Mouse (Mus musculus) liver, embryonic 11.5 days (tissue): ENCODE data around the gene Fam107a. TPM values are rescaled to one million over a fixed set of nuclear protein-coding genes. Genes with fewer than 3 reads are reported as not detected.

Experiments
- ATAC-seq: fragments of 200-750 bp; cut with Nextera tagmentation; replicated peaks from 2 replicates; pipeline ENCODE4 v1.8.0; 2017; ENCODE audit warnings: moderate number of reproducible peaks, mild to moderate bottlenecking, moderate TSS enrichment, moderate library complexity; ENCODE audit not compliant: low FRiP score
- DNase-seq: peaks from one replicate; pipeline ENCODE4 v3.0.0-alpha.2; 2017; ENCODE audit warnings: low spot score
- H3K27ac ChIP-seq: fragments of 300-500 bp; sonication (generic); 2 replicates; pipeline ENCODE4 v1.5.1; 2014; ENCODE audit warnings: mild to moderate bottlenecking, low read depth, low read length, control low read depth
- H3K27me3 ChIP-seq: fragments of 300-500 bp; sonication (generic); replicated peaks from 2 replicates; pipeline ENCODE4 v1.6.1; 2014; ENCODE audit warnings: low read length, mixed read lengths; ENCODE audit not compliant: control insufficient read depth, insufficient read depth
- H3K36me3 ChIP-seq: fragments of 300-500 bp; sonication (generic); 2 replicates; pipeline ENCODE4 v1.6.1; 2014; ENCODE audit warnings: mild to moderate bottlenecking, low read length, moderate library complexity, mixed read lengths; ENCODE audit not compliant: control insufficient read depth, insufficient read depth
- H3K4me1 ChIP-seq: fragments of 300-500 bp; sonication (generic); replicated peaks from 2 replicates; pipeline ENCODE4 v1.6.1; 2014; ENCODE audit warnings: low read length, mixed read lengths; ENCODE audit not compliant: control insufficient read depth, insufficient read depth
- H3K4me2 ChIP-seq: fragments of 300-500 bp; sonication (generic); 2 replicates; pipeline ENCODE4 v1.6.1; 2014; ENCODE audit warnings: mild to moderate bottlenecking, control low read depth, moderate library complexity
- H3K4me3 ChIP-seq: fragments of 300-500 bp; sonication (generic); 2 replicates; pipeline ENCODE4 v1.5.1; 2014; ENCODE audit warnings: low read depth, low read length, control low read depth
- H3K9ac ChIP-seq: fragments of 300-500 bp; sonication (generic); 2 replicates; pipeline ENCODE4 v1.6.1; 2014; ENCODE audit warnings: low read depth, low read length, control low read depth
- H3K9me3 ChIP-seq: fragments of 300-500 bp; sonication (generic); 2 replicates; pipeline ENCODE4 v1.6.1; 2016; ENCODE audit warnings: low read length, inconsistent platforms, mixed read lengths; ENCODE audit not compliant: control insufficient read depth
- WGBS: fragments of 180-500 bp; shearing (Covaris S2); extraction: QIAGEN DNeasy Blood & Tissue Kit; methylation state at CpG from one replicate; pipeline ENCODE4 v1.1.7; 2014; 5-methylcytosine and 5-hydroxymethylcytosine counted together
- polyA plus RNA-seq: library from polyadenylated mRNA; unstranded; fragments of >200 nt; fragmentation: Nextera tagmentation; extraction: Ambion mirVana; gene quantifications from 2 replicates; pipeline ENCODE4 v1.2.1, GENCODE M21; 2014

Gene Fam107a
- polyA plus RNA-seq, 1 experiment from 2014 or later: 0.53 TPM

GRCm38 (mm10) chr14:8256881-8257280 lies 60.9 kb downstream of the Fam107a start:
- 66% methylated on average over 5 of the region's 5 CpGs for WGBS
- H3K9ac ChIP-seq: no peak overlapping the region
- no peaks in the 10 kb centered on the region for H3K9me3 ChIP-seq
- no peak overlapping the region for H3K4me2 ChIP-seq
- DNase-seq (no peak), ATAC-seq (no peak)
- H3K4me3 ChIP-seq: no peak overlapping the region
- no peak overlapping the region for H3K27ac ChIP-seq
- no peaks in the 10 kb centered on the region for H3K36me3 ChIP-seq
- H3K27me3 ChIP-seq: no peaks in the 10 kb centered on the region
- H3K4me1 ChIP-seq: 0 out of 2 replicates have a peak, but pooled peaks cover 2% of the 10 kb centered on the region

DNA sequence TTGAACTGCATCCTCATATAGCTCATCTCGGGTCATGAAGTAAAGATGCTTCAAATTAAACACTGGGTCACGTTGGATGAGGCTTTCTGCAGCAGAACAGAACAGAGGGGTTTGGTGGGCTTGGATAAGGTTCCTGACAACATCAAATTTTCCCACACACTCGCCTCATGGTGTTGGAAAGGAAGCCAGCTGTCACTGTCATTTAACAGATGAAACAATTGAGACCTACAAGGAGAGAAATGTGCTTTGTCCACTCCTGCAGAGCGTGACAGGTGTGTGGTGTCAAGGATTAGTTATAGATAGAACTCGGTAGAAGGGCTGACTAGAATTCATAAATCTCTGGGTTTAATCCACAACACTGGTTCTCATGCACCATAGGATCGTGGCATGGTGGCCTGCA lies 61.8 kb downstream of the Fam107a start:
- Histone ChIP-seq H3K27me3 (no peaks in the 10 kb centered on the region), H3K4me1 (0 out of 2 replicates have a peak, but pooled peaks cover 2% of the 10 kb centered on the region), H3K27ac (no peak overlapping the region), H3K36me3 (no peaks in the 10 kb centered on the region), H3K9ac (no peak overlapping the region), H3K4me3 (no peak overlapping the region), H3K4me2 (no peak overlapping the region), H3K9me3 (no peaks in the 10 kb centered on the region)
- DNase-seq: no peak
- ATAC-seq: no peak
- 69% methylated on average over 6 of the region's 6 CpGs for WGBS

DNA sequence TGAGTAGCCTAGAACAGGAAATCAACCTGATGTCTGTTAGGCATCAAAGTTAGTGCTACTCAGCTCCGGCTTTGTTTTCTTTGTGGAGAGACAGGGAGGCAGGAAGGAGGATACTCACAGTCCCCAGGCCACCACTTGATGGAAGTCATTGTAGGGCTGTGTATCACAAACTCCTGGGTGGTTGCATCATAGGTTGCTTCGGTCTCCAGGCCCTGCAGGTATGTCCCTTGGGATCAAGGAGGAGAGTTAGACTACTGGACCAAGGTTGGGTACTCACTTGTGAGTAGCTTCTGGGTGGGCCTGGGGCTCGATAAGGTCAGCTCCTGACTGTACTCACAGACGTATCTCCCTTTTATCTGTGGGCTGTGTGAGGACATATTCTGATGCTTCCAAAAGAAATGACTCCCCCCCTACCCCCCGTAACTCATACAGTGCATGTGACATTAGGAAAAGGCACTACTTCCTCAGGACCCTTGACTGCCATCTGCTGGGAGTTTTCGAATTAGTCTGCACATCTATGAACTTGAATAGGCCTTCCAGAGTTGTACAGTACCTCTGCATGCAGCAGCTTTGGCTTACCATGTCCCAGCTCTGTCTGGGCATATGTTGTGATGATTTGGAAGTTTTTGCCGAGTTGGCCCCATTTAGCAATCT lies 62.6 kb downstream of the Fam107a start:
- 0 out of 2 replicates have a peak, but pooled peaks have one; percentile 40 for ATAC-seq
- H3K9ac ChIP-seq: no peak overlapping the region
- no peak overlapping the region for H3K4me3 ChIP-seq
- no peaks in the 10 kb centered on the region for H3K36me3 ChIP-seq
- 60% methylated on average over 7 of the region's 7 CpGs for WGBS
- 0 out of 2 replicates have a peak, but pooled peaks cover 2% of the 10 kb centered on the region for H3K4me1 ChIP-seq
- no peak overlapping the region for H3K27ac ChIP-seq
- DNase-seq: peak; percentile 28
- no peaks in the 10 kb centered on the region for H3K9me3 ChIP-seq
- no peaks in the 10 kb centered on the region for H3K27me3 ChIP-seq
- H3K4me2 ChIP-seq: no peak overlapping the region

DNA sequence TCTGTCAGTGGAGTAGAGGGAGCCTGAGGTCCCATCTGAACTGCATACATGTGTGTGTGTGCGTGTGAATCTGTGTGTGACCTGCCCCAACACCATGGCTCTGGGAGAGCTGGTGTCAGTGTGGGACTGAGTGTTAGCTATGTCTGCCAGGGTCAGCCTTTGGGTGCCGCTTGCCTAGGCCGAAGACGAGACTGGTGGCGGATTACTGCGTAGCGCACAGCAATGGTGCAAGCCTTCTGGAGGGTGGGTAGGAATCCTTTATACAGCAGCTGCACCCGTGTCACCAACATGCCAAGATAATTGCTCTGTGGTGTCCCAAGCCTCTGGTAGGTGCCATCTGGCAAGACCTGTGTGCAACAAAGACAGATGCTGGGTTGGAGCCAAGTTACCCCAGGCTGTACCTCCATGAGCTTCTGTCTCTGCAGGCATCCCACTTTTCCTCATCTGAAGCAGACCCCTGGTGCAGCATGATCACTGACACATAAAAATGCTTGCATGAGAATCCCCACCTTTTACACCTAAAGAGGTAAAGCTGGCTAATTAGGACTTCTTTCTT lies 66.4 kb downstream of the Fam107a start:
- Histone ChIP-seq H3K9me3 (no peaks in the 10 kb centered on the region), H3K9ac (no peak overlapping the region), H3K27ac (no peak overlapping the region), H3K4me2 (no peak overlapping the region), H3K4me1 (no peaks in the 10 kb centered on the region), H3K27me3 (no peaks in the 10 kb centered on the region), H3K4me3 (no peak overlapping the region), H3K36me3 (no peaks in the 10 kb centered on the region)
- DNase-seq: peak; percentile 28
- ATAC-seq: no peak
- 92% methylated on average over 8 of the region's 8 CpGs for WGBS

- Histone ChIP-seq H3K4me2 (no peak overlapping the region), H3K4me1 (no peaks in the 10 kb centered on the region), H3K9me3 (no peaks in the 10 kb centered on the region), H3K27ac (no peak overlapping the region), H3K9ac (no peak overlapping the region), H3K36me3 (no peaks in the 10 kb centered on the region), H3K27me3 (no peaks in the 10 kb centered on the region), H3K4me3 (no peak overlapping the region)
- 73% methylated on average over 9 of the region's 9 CpGs for WGBS
- no peak for ATAC-seq
- peak; percentile 15 for DNase-seq
These were observed 67.5 kb downstream of the Fam107a start for GRCm38 (mm10) chr14:8250141-8250871.

DNA sequence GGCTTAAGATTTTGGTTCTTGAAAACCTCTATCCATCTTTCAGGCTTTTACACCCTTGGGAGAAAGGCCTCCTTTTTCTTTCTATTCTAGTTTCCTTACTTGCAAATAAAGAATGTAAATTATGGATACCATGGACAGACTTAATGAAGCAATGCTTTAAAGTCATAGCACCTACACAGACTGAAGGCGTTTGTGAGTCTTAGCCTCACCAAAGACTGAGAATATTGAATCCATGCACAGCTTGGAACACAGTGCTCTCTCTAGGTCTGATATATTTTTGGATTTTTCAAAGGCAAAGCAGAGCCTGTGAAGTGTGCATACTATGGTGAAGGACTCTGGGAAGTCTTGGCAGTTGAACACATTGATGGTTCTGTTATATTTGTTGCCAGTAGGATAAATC lies 68.6 kb downstream of the Fam107a start:
- no peaks in the 10 kb centered on the region for H3K36me3 ChIP-seq
- no peak overlapping the region for H3K4me3 ChIP-seq
- ATAC-seq: no peak
- WGBS: 90% methylated on average over 1 of the region's 1 CpGs
- no peak overlapping the region for H3K9ac ChIP-seq
- H3K4me2 ChIP-seq: no peak overlapping the region
- no peaks in the 10 kb centered on the region for H3K27me3 ChIP-seq
- no peak overlapping the region for H3K27ac ChIP-seq
- no peaks in the 10 kb centered on the region for H3K4me1 ChIP-seq
- no peaks in the 10 kb centered on the region for H3K9me3 ChIP-seq
- no peak for DNase-seq

GRCm38 (mm10) chr14:8246878-8247277 lies 70.9 kb downstream of the Fam107a start:
- ATAC-seq (no peak), DNase-seq (no peak)
- Histone ChIP-seq H3K4me1 (no peaks in the 10 kb centered on the region), H3K9ac (no peak overlapping the region), H3K36me3 (no peaks in the 10 kb centered on the region), H3K9me3 (no peaks in the 10 kb centered on the region), H3K4me3 (no peak overlapping the region), H3K27me3 (no peaks in the 10 kb centered on the region), H3K4me2 (no peak overlapping the region), H3K27ac (no peak overlapping the region)
- WGBS: 81% methylated on average over 8 of the region's 8 CpGs
